Mouse (Mus musculus) midbrain, embryonic 11.5 days (tissue): ENCODE results near the gene Atp8b3. TPM values are rescaled to one million over a fixed set of nuclear protein-coding genes. Genes with fewer than 3 reads are reported as not detected.

Experiments
- ATAC-seq: fragments of 200-750 bp; cut with Nextera tagmentation; 2 replicates; pipeline ENCODE4 v1.8.0; 2017; ENCODE audit warnings: moderate TSS enrichment, moderate library complexity; ENCODE audit not compliant: low FRiP score
- DNase-seq: peaks from one replicate; pipeline ENCODE4 v3.0.0; 2015; ENCODE audit warnings: low spot score; ENCODE audit errors: missing footprints
- H3K27ac ChIP-seq: fragments of 300-500 bp; sonication (generic); 2 replicates; pipeline ENCODE4 v1.5.1; 2014; ENCODE audit warnings: low read depth, low read length
- H3K27me3 ChIP-seq: fragments of 300-500 bp; sonication (generic); 2 replicates; pipeline ENCODE4 v1.6.1; 2014; ENCODE audit warnings: mild to moderate bottlenecking, low read length, moderate library complexity, mixed read lengths; ENCODE audit not compliant: control insufficient read depth, insufficient read depth
- H3K36me3 ChIP-seq: fragments of 300-500 bp; sonication (generic); 2 replicates; pipeline ENCODE4 v1.6.1; 2014; ENCODE audit warnings: mild to moderate bottlenecking, low read length, moderate library complexity, mixed read lengths; ENCODE audit not compliant: control insufficient read depth, insufficient read depth
- H3K4me1 ChIP-seq: fragments of 300-500 bp; sonication (generic); 2 replicates; pipeline ENCODE4 v1.6.1; 2014; ENCODE audit warnings: low read length; ENCODE audit not compliant: control insufficient read depth, insufficient read depth
- H3K4me2 ChIP-seq: fragments of 300-500 bp; sonication (generic); 2 replicates; pipeline ENCODE4 v1.6.1; 2014; ENCODE audit warnings: mild to moderate bottlenecking, moderate library complexity
- H3K4me3 ChIP-seq: fragments of 300-500 bp; sonication (generic); 2 replicates; pipeline ENCODE4 v1.5.1; 2014; ENCODE audit warnings: low read depth, low read length
- H3K9ac ChIP-seq: fragments of 300-500 bp; sonication (generic); 2 replicates; pipeline ENCODE4 v1.6.1; 2014; ENCODE audit warnings: low read length
- H3K9me3 ChIP-seq: fragments of 300-500 bp; sonication (generic); 2 replicates; pipeline ENCODE4 v1.6.1; 2016; ENCODE audit warnings: low read length; ENCODE audit not compliant: control insufficient read depth
- WGBS: fragments of 180-500 bp; shearing (Covaris S2); extraction: QIAGEN DNeasy Blood & Tissue Kit; methylation state at CpG from one replicate; pipeline ENCODE4 v1.1.7; 2014; 5-methylcytosine and 5-hydroxymethylcytosine counted together
- polyA plus RNA-seq: library from polyadenylated mRNA; unstranded; fragments of >200 nt; fragmentation: Nextera tagmentation; extraction: Ambion mirVana; gene quantifications from 2 replicates; pipeline ENCODE4 v1.2.1, GENCODE M21; 2014

Gene Atp8b3
- polyA plus RNA-seq, 1 experiment from 2014 or later: 1.2 TPM

DNA sequence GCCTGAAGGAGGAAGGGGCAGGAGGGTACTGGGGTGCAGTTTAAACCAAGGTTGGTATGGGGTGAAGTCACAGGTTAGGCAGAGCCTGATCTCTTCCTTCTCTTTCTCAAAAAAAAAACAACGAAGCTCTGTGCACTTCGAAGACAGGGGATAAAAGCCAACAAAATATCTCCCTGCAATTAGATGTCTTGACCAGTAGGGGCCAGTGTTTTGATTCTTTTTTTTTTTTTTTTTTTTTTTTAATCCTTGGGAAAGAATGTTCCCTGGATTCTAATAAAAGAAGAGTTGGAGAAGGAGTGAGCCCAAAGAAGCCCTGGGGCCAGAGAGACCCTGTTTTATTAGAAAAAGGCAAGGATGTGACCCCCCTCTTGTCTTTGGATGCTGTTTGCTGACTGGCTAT lies 19.6 kb downstream of the Atp8b3 start:
- Histone ChIP-seq H3K4me2 (no peak overlapping the region), H3K36me3 (no peaks in the 10 kb centered on the region), H3K27ac (no peak overlapping the region), H3K9ac (no peak overlapping the region), H3K27me3 (peaks cover 4% of the 10 kb centered on the region), H3K4me1 (peaks cover 3% of the 10 kb centered on the region), H3K4me3 (no peak overlapping the region), H3K9me3 (no peaks in the 10 kb centered on the region)
- no peak for DNase-seq
- WGBS: 82% methylated on average over 2 of the region's 2 CpGs
- no peak for ATAC-seq

DNA sequence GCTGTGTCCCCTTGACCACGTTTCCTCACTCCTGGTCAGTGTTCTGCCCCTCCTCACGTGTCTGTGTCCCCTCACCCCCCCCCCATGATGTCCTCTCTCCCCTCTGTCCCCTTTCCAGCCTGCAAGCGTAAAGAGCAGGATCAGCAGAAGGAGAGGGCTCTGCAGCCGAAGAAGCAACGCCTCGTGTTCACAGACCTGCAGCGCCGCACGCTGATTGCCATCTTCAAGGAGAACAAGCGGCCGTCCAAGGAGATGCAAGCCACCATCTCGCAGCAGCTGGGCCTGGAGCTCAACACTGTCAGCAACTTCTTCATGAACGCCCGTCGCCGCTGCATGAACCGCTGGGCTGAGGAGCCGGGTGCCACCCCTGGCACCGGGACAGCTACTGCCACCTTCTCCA lies 25.2 kb downstream of the Atp8b3 start:
- 0 out of 2 replicates have a peak, but pooled peaks have one; percentile 4 for ATAC-seq

DNA sequence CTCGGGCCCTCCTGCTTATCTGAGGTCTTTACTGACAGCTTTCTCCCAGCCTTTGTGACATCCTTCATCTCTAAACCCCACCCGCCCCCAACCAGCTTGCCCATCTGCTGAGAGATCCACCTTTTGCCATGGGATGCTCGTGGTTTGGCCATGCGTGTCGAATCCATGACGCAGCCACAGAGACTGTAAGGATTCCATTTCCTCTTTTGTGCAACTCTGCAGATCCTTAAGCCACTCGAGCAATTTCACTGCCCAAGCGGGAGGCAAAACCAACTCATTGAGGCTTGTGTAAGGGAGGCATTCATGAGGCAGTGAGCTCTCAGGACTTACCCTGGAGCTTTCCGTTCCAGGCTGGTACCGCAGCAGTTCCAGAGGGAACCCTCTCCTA lies 28.7 kb downstream of the Atp8b3 start:
- ATAC-seq: no peak
- Histone ChIP-seq H3K36me3 (no peaks in the 10 kb centered on the region), H3K4me2 (no peak overlapping the region), H3K4me3 (no peak overlapping the region), H3K9me3 (no peaks in the 10 kb centered on the region), H3K9ac (no peak overlapping the region), H3K4me1 (peaks cover 6% of the 10 kb centered on the region), H3K27me3 (peaks cover 19% of the 10 kb centered on the region), H3K27ac (no peak overlapping the region)
- DNase-seq: no peak
- 53% methylated on average over 10 of the region's 10 CpGs for WGBS

More for the DNA sequence above, 25.2 kb downstream of the Atp8b3 start:
- DNase-seq: peak; percentile 92
- Histone ChIP-seq H3K9ac (peak overlapping the region; percentile 51), H3K4me2 (peak overlapping the region; percentile 32), H3K9me3 (no peaks in the 10 kb centered on the region), H3K4me1 (peaks cover 6% of the 10 kb centered on the region), H3K36me3 (no peaks in the 10 kb centered on the region), H3K27ac (no peak overlapping the region), H3K4me3 (no peak overlapping the region), H3K27me3 (peaks cover 9% of the 10 kb centered on the region)
- 3% methylated on average over 19 of the region's 19 CpGs for WGBS

DNA sequence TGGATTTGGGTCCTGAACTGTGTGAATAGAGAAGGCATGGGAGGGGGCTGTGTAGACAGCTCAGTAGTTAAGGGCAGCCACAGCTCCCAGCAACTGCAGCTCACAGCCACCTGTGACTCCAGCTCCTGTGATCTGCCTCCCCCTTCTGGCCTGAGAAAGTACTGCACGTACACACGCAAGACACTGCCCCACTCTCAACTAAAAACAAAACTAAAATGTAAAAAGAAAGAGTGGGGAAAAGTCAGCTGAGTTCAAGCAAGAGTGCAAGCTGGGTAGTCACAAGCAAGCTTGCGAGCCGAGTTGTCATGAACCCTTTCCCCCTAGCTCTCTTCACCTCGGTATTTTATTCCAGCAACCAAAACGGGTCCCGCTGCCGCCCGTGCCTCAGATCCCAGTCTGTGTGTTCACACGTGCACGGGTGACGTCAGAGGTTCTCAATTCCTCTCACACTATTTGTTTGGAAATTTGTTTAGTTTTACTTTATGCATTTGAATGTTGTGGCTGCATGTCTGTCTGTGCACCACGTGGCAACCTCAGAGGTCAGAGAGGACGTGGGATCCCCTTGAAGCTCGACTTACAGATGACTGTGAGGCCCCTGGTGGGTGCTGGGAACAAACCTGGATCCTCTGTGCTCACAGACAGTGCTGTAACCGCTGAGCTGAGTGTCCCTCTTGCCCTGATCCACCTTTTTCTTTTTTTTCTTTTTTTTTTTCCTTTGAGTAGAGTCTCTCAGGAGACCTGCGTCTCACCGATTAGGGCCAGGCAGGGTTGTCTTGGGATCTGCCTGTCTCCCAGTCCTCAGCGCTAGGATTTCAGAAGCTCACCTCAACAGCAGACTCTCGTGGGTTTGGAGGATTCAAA lies 29.3 kb downstream of the Atp8b3 start:
- Histone ChIP-seq H3K9me3 (no peaks in the 10 kb centered on the region), H3K9ac (peak overlapping the region; percentile 21), H3K4me3 (peak overlapping the region; percentile 17), H3K4me1 (peaks cover 6% of the 10 kb centered on the region), H3K4me2 (peak overlapping the region; percentile 48), H3K36me3 (no peaks in the 10 kb centered on the region), H3K27ac (no peak overlapping the region), H3K27me3 (peaks cover 22% of the 10 kb centered on the region)
- 11% methylated on average over 20 of the region's 20 CpGs for WGBS
- ATAC-seq: peak; percentile 74
- DNase-seq: peak; percentile 95

DNA sequence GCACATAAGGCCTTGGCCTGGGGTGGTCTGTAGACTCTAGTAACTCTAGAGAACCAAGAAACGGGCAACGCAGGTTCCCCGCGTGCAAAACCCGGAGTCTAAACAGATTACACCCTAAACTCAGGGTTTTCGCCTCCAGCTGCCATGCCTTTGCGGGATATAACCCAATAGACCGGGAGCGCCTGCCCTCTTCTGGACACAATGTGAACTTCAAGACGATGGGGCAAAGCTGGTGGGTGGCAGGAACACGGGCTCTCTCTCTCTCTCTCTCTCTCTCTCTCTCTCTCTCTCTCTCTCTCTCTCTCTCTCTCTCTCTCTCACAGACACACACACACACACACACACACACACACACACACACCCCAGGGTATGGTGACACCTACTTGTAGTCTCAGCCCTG lies 32.7 kb downstream of the Atp8b3 start:
- WGBS: 1% methylated on average over 11 of the region's 11 CpGs

DNA sequence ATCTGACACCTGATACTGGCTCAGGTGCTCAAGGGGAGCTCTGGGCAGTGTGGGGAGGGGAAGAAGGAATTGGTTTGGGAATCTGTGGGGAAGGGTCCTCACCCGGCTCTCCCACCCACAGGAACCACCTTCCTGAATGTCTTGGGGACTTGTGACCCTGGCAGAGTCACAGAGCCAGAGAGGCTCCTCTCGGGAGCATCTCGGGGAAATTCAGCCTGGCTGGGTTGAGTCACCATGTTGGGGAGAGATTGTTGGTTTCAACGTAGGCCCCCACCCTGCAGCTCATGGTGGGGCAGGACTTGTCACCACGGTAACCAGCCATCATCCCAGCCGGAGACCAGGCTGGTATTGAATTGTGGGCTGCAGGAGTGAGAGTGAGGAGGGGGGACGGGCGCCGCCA lies 34.2 kb downstream of the Atp8b3 start:
- Histone ChIP-seq H3K9me3 (no peaks in the 10 kb centered on the region), H3K27me3 (peaks cover 60% of the 10 kb centered on the region), H3K9ac (no peak overlapping the region), H3K36me3 (no peaks in the 10 kb centered on the region), H3K4me1 (no peaks in the 10 kb centered on the region), H3K27ac (no peak overlapping the region), H3K4me2 (no peak overlapping the region), H3K4me3 (no peak overlapping the region)
- DNase-seq: no peak
- WGBS: under 1% methylated on average over 9 of the region's 9 CpGs
- no peak; the same call in 1 of the 2 replicates for ATAC-seq

More for the DNA sequence above, 32.7 kb downstream of the Atp8b3 start:
- H3K36me3 ChIP-seq: no peaks in the 10 kb centered on the region
- no peaks in the 10 kb centered on the region for H3K9me3 ChIP-seq
- ATAC-seq: no peak
- peak; percentile 97 for DNase-seq
- no peak overlapping the region for H3K4me3 ChIP-seq
- H3K4me2 ChIP-seq: no peak overlapping the region
- peaks cover 45% of the 10 kb centered on the region for H3K27me3 ChIP-seq
- H3K27ac ChIP-seq: no peak overlapping the region
- H3K4me1 ChIP-seq: no peaks in the 10 kb centered on the region
- no peak overlapping the region for H3K9ac ChIP-seq

DNA sequence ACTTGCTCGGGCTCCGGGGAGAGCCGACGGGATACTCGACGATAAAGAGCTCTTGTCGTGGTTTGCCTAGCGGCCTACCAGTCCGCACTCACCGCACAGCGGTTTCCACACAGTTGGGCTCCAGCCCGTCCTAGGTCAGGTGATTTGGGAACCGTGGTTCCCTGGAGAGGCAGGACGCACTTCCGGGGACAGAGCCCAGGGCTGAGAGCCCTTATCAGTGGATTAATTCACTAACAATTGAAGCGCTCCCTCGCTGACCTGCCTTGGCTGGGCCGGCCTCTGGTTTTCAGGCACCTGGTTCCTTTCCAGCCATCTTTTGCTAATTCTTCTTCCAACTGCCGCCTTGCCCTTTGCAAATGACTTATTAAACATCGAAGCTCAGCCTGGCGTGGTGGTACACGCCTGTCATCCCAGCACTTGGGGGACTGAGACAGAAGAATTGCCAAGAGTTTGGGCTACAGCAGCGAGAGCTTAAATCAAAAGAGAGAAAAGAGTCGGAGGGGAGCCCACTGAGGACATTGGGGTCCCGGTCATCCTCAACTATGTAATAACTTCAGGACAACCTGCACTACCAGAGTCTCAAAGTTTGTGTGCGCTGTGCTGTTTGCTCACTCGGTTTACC lies 35.2 kb downstream of the Atp8b3 start:
- no peak overlapping the region for H3K4me3 ChIP-seq

DNA sequence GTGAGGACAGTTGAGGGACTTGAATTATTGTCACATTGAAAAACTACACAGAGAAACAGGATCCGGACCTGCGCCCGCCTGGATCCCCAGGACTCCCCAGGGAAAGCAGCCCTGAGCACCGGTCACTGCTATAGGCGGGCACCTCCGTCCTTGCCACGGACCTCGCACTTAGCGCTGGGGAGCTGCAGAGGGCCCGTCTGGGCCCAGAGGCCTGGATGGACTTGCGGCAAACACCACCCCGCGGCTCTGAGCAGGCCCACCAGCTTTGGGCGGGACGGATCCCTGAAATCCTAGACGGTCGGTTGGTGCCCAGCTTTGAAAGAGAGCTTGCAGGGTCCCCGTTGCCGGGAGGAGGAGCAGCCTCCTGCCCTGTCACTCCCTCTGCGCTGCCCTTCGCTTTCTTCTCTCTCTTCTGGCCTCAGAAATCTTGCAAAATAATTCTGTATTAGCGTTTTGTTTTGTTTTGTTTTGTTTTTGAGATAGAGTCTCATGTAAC lies 36.1 kb downstream of the Atp8b3 start:
- 2% methylated on average over 22 of the region's 22 CpGs for WGBS
- Histone ChIP-seq H3K27me3 (peaks cover 77% of the 10 kb centered on the region), H3K9ac (no peak overlapping the region), H3K4me3 (no peak overlapping the region), H3K27ac (no peak overlapping the region), H3K9me3 (no peaks in the 10 kb centered on the region), H3K4me2 (no peak overlapping the region), H3K4me1 (no peaks in the 10 kb centered on the region; the same call in 1 of the 2 replicates), H3K36me3 (no peaks in the 10 kb centered on the region)
- DNase-seq (no peak), ATAC-seq (no peak)

More for the DNA sequence above, 35.2 kb downstream of the Atp8b3 start:
- peaks cover 69% of the 10 kb centered on the region for H3K27me3 ChIP-seq
- under 1% methylated on average over 27 of the region's 27 CpGs for WGBS
- no peak for ATAC-seq
- H3K4me2 ChIP-seq: no peak overlapping the region
- H3K27ac ChIP-seq: no peak overlapping the region
- no peaks in the 10 kb centered on the region; the same call in 1 of the 2 replicates for H3K4me1 ChIP-seq
- DNase-seq: peak; percentile 93
- H3K9me3 ChIP-seq: no peaks in the 10 kb centered on the region
- no peak overlapping the region for H3K9ac ChIP-seq
- H3K36me3 ChIP-seq: no peaks in the 10 kb centered on the region

DNA sequence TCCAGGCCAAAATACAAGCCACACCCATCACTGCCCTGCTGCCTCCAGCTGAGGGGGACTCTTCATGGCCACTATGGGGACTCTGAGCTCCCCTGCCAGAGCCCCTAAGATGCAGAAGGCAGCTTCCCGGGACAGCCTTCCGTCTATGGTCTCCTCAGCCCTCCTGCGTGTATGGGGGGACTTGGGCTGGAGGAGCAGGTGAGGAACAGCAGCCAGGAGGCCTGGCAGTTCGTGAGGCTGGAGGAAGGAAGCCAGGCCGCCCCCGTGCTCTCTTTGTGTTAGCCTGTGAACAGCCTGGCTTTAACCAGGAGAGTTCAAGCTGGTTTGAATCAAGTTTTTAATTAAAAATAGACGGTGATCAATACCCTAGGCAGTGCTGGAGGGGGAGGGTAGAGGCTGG lies 36.6 kb downstream of the Atp8b3 start:
- 0% methylated on average over 7 of the region's 7 CpGs for WGBS

More for the DNA sequence above, 36.6 kb downstream of the Atp8b3 start:
- Histone ChIP-seq H3K4me3 (no peak overlapping the region), H3K27me3 (peaks cover 83% of the 10 kb centered on the region), H3K36me3 (no peaks in the 10 kb centered on the region), H3K27ac (no peak overlapping the region), H3K4me2 (no peak overlapping the region), H3K9ac (no peak overlapping the region), H3K9me3 (no peaks in the 10 kb centered on the region), H3K4me1 (no peaks in the 10 kb centered on the region; the same call in 1 of the 2 replicates)
- DNase-seq (peak; percentile 91), ATAC-seq (no peak)
